Mouse (Mus musculus): ENCODE measurements around the gene Cdc42ep4. TPM values are rescaled to one million over a fixed set of nuclear protein-coding genes. Genes with fewer than 3 reads are reported as not detected.

Gene Cdc42ep4
- total RNA-seq, 4 experiments from 2014 or later: 32.4 to 41.1 (median 37.3) TPM

GRCm38 (mm10) chr11:113687031-113687430, 64.7 kb downstream of the Cdc42ep4 start:
- no peak for DNase-seq (ENCODE audit: low spot score in 2 of 2)

- DNase-seq (ENCODE audit: low spot score in 2 of 2): no peak
These were observed 66.8 kb downstream of the Cdc42ep4 start for GRCm38 (mm10) chr11:113684707-113685426.

- peak; percentile 93 to 94 for DNase-seq (ENCODE audit: low spot score in 2 of 2)
These were observed 67.5 kb downstream of the Cdc42ep4 start, which contains the start of the genes Fam104a and D11Wsu47e for GRCm38 (mm10) chr11:113683957-113684706. Gene Fam104a (minus strand): TSS chr11:113684155. Gene D11Wsu47e (plus strand): TSS chr11:113684412.

- DNase-seq (ENCODE audit: low spot score in 2 of 2): no peak
These were observed 68.1 kb downstream of the Cdc42ep4 start for GRCm38 (mm10) chr11:113683627-113683956.

GRCm38 (mm10) chr11:113682897-113683626, 68.6 kb downstream of the Cdc42ep4 start:
- no peak for DNase-seq (ENCODE audit: low spot score in 2 of 2)

- DNase-seq (ENCODE audit: low spot score in 2 of 2): no peak
These were observed 69.7 kb downstream of the Cdc42ep4 start for GRCm38 (mm10) chr11:113681979-113682378.

GRCm38 (mm10) chr11:113680954-113681353, 70.7 kb downstream of the Cdc42ep4 start:
- DNase-seq (ENCODE audit: low spot score in 2 of 2): no peak

- no peak for DNase-seq (ENCODE audit: low spot score in 2 of 2)
These were observed 73.3 kb downstream of the Cdc42ep4 start for GRCm38 (mm10) chr11:113678373-113678772.

- no peak for DNase-seq (ENCODE audit: low spot score in 2 of 2)
These were observed 74.3 kb downstream of the Cdc42ep4 start for GRCm38 (mm10) chr11:113677378-113677777.

Other genes starting within 250 kb of the Cdc42ep4 start
- 10 to 100 TPM; 17.5 to 20.8 (median 19.0) TPM for gene Sstr2, start 132.5 kb downstream of the Cdc42ep4 start, total RNA-seq (2022)
- 10 to 100 TPM; 48.6 to 61.6 (median 57.1) TPM for gene Cog1, start 102.7 kb downstream of the Cdc42ep4 start, total RNA-seq (2022)
- gene Slc39a11, start 101.8 kb downstream of the Cdc42ep4 start, total RNA-seq (2022): 10 to 100 TPM; 20.2 to 24.3 (median 23.4) TPM
- 10 to 100 TPM; 26.8 to 28.6 (median 27.6) TPM for gene Fam104a, start 67.7 kb downstream of the Cdc42ep4 start, total RNA-seq (2022)
- gene D11Wsu47e, start 67.5 kb downstream of the Cdc42ep4 start, total RNA-seq (2022): 10 to 100 TPM; 14.1 to 17.1 (median 15.7) TPM
- gene Cpsf4l, start 41.9 kb downstream of the Cdc42ep4 start, total RNA-seq (2022): under 1 TPM in 1 of 4 experiments, not detected in 3; 0.68 TPM